Mouse (Mus musculus) ovary, adult 2 months (tissue): Measurements from ENCODE around the gene Olfr1427. TPM values are rescaled to one million over a fixed set of nuclear protein-coding genes. Genes with fewer than 3 reads are reported as not detected.

Experiments
- polyA plus RNA-seq: library from polyadenylated mRNA; depleted of rRNA; stranded (reverse); fragments of >200 nt; gene quantifications from 2 replicates; pipeline ENCODE4 v1.2.3, GENCODE M21; 2012; rRNA removed

Gene Olfr1427
- not detected in 2 replicates for polyA plus RNA-seq

DNA sequence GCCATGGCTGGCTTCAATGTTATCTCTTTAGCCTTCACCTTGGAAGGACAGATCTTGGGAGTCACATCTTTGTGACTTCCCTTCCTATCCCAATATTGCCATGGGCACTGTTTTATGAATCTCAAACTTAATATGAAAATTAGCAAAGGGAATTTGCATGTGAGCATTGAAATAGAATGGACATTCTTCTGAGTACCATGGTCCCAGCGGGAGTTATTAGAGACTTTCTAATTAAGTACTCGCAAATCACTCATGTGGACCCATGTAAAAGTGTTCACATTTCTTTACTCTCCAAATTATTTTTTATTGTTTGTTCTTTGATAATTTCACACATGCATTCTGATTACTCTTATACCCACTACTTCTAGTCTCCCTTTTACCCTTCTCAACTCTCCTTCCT is at the start of gene Olfr1427:
Gene Olfr1427, minus strand, starts transcription at position 101 of the 400 bp plus-strand sequence.

DNA sequence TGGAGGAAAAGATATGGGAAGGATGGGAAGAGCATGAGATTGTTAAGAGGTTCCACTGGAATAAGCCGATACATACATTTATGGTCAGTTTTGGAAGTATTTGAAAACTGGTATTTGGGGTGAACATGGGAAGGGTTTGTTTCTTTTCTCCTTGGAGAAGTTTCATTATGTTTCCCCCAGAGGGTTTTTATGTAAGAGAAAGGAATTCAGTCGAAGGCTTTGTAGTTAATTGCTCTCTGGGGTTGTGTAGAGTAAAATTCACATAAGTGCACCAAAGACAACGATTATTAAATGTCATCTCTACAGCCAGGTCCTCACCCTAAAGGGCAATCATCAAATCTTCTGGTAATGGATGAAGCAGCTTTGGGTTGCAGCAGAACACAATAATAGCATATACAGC is 20.0 kb upstream of the Olfr1427 start, which contains the start of gene Olfr76:
Gene Olfr76, minus strand, starts transcription at position 101 of the 400 bp plus-strand sequence.

DNA sequence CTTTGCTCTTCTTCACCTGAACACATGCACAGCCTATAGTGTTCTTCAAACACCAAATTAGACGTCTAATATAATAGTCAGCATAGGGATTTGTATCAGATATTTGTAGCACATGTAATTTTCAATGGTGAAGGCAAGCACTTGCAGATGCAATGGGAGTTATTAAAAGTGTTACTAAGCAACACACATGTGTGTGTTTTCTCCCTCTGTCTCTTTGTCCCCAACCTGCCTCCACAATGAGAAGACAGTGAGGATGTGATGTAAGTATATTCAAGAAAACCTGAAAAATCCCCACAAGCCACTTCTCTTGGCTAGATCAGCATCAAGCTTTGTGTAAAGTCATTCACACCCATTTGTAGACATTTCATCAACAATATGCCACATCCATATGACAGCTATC is 12.7 kb upstream of the Olfr1427 start, which contains the start of gene Olfr1428:
Gene Olfr1428, minus strand, starts transcription at position 101 of the 400 bp plus-strand sequence.

DNA sequence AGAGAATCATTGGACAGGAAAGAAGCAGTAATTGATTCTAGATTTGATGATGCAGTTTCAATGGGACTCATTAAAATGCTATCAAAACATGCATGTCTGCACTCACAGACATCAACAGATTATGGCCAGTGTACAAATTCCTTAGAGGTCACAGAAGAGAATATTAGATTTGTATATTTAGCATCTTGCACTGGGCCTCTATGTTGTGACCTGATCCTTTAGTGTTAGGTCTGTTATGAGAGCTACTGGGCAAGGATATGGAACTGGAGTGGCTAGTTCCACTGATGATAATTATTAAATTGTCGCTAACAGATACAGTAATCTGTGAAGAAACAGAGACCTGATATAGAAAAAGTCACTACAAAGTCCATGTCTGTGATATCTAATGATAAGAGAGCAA is 11.2 kb downstream of the Olfr1427 start, which contains the start of gene Olfr1426:
Gene Olfr1426, minus strand, starts transcription at position 101 of the 400 bp plus-strand sequence.

DNA sequence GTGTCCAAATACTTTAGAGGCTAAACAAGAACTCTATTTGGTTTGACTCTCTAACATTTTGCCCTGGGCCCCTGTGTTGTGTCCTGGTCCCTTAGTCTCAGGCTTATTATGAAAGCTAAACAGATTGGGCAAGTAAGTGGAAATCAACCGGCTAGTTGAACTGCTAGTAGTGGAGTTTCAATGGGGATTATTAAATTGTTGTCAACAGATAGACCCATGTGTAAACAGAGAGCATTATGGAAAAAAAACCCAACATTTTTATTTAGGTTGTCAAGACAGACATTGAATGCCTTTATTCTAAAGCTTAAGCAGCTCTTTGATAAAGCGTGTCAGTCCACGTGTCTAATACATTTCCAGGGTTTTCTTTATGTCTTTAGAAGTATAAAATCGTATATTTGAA is 25.5 kb downstream of the Olfr1427 start, which contains the start of gene Olfr1425:
Gene Olfr1425, minus strand, starts transcription at position 101 of the 400 bp plus-strand sequence.

DNA sequence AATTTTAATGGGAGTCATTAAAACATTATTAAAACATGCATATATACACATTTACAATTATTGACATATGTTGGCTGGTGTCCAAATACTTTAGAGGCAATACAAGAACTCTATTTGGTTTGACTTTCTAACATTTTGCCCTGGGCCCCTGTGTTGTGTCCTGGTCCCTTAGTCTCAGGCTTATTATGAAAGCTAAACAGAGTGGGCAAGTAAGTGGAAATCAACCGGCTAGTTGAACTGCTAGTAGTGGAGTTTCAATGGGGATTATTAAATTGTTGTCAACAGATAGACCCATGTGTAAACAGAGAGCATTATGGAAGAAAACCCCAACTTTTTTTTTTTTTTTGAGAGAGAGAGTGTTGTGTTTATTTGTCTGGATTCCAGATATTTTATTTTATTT is 40.6 kb downstream of the Olfr1427 start, which contains the start of gene Olfr1424:
Gene Olfr1424, minus strand, starts transcription at position 101 of the 400 bp plus-strand sequence.

Other genes with a start within 250 kb of the Olfr1427 start
- gene Olfr1418, start 242.3 kb downstream of the Olfr1427 start, polyA plus RNA-seq, result not detected in 2 replicates
- not detected in 2 replicates for gene Olfr1419, start 228.2 kb downstream of the Olfr1427 start, polyA plus RNA-seq
- gene Olfr1420, start 216.8 kb downstream of the Olfr1427 start, polyA plus RNA-seq, result not detected in 2 replicates
- gene Patl1, start 190.9 kb downstream of the Olfr1427 start, polyA plus RNA-seq, result 13.4 and 22.7 TPM in 2 replicates
- gene Osbp, start 137.4 kb downstream of the Olfr1427 start, polyA plus RNA-seq, result 13.5 and 13.6 TPM in 2 replicates
- gene Olfr1423, start 62.0 kb downstream of the Olfr1427 start, polyA plus RNA-seq, result not detected in 2 replicates
- not detected in 2 replicates for gene Olfr1424, start 40.7 kb downstream of the Olfr1427 start, polyA plus RNA-seq
- not detected in 2 replicates for gene Olfr1425, start 25.6 kb downstream of the Olfr1427 start, polyA plus RNA-seq
- gene Olfr1426, start 11.3 kb downstream of the Olfr1427 start, polyA plus RNA-seq, result not detected in 2 replicates
- gene Olfr1428, start 12.6 kb upstream of the Olfr1427 start, polyA plus RNA-seq, result not detected in 2 replicates
- not detected in 2 replicates for gene Olfr76, start 19.9 kb upstream of the Olfr1427 start, polyA plus RNA-seq
- not detected in 2 replicates for gene Olfr1555-ps1, start 66.8 kb upstream of the Olfr1427 start, polyA plus RNA-seq
- gene Olfr1431, start 97.3 kb upstream of the Olfr1427 start, polyA plus RNA-seq, result not detected in 2 replicates
- gene Olfr1432, start 129.3 kb upstream of the Olfr1427 start, polyA plus RNA-seq, result not detected in 2 replicates
- gene Olfr262, start 138.3 kb upstream of the Olfr1427 start, polyA plus RNA-seq, result not detected in 2 replicates
- gene Olfr235, start 157.7 kb upstream of the Olfr1427 start, polyA plus RNA-seq, result not detected in 2 replicates
- not detected in 2 replicates for gene Olfr1434, start 176.5 kb upstream of the Olfr1427 start, polyA plus RNA-seq
- not detected in 2 replicates for gene Olfr1436, start 195.8 kb upstream of the Olfr1427 start, polyA plus RNA-seq
- not detected in 2 replicates for gene Olfr1437, start 221.8 kb upstream of the Olfr1427 start, polyA plus RNA-seq
- not detected in 2 replicates for gene Olfr1438-ps1, start 232.6 kb upstream of the Olfr1427 start, polyA plus RNA-seq